Mouse (Mus musculus) retina, postnatal 1 day (tissue): Measurements from ENCODE around the gene Med19.
"Not testable (repeated sequence)": the region's sequence is repeated elsewhere in the genome, so short reads cannot be mapped to it uniquely, and the experiment has no call there.

ENCODE experiments used
- DNase-seq: peaks from one replicate; pipeline ENCODE4 v3.0.0-alpha.2; 2012

Gene Med19

GRCm38 (mm10) chr2:84721182-84721581 lies 43.0 kb downstream of the Med19 start:
- no peak for DNase-seq

- no peak for DNase-seq
These were observed 45.7 kb downstream of the Med19 start for GRCm38 (mm10) chr2:84723856-84724255.

- DNase-seq, result no peak
These were observed 47.6 kb downstream of the Med19 start for GRCm38 (mm10) chr2:84725770-84726169.

- DNase-seq, result no peak
These were observed 48.5 kb downstream of the Med19 start for GRCm38 (mm10) chr2:84726716-84727115.

- DNase-seq, result peak; percentile 99
These were observed 49.1 kb downstream of the Med19 start, which contains the start of gene Clp1 for GRCm38 (mm10) chr2:84727172-84727858. TSS of gene Clp1 (minus strand) at chr2:84727350.

GRCm38 (mm10) chr2:84728191-84728590 lies 50.0 kb downstream of the Med19 start:
- not testable (repeated sequence) for DNase-seq

GRCm38 (mm10) chr2:84731206-84731605 lies 53.0 kb downstream of the Med19 start:
- DNase-seq, result no peak

- no peak for DNase-seq
These were observed 54.2 kb downstream of the Med19 start for GRCm38 (mm10) chr2:84732394-84732793.

GRCm38 (mm10) chr2:84733579-84734300 lies 55.5 kb downstream of the Med19 start, which contains the start of gene Ypel4:
TSS of gene Ypel4 (plus strand) at chr2:84734058.
- peak; percentile 80 for DNase-seq

GRCm38 (mm10) chr2:84734351-84734864 lies 56.2 kb downstream of the Med19 start:
- peak; percentile 77 for DNase-seq

GRCm38 (mm10) chr2:84734919-84735318 lies 56.7 kb downstream of the Med19 start:
- DNase-seq, result no peak

GRCm38 (mm10) chr2:84735346-84735920 lies 57.2 kb downstream of the Med19 start:
- no peak for DNase-seq

GRCm38 (mm10) chr2:84736312-84737161 lies 58.3 kb downstream of the Med19 start:
- DNase-seq, result peak; percentile 21

- DNase-seq, result peak; percentile 69
These were observed 59.3 kb downstream of the Med19 start for GRCm38 (mm10) chr2:84737451-84737925.
